Mouse (Mus musculus) frontal cortex, postnatal 14 days (tissue): ENCODE results near the gene Dennd6a.

Experiments
- DNase-seq, 2 experiments: peaks; one replicate each; pipeline ENCODE4 v3.0.0; 2022; ENCODE audit warnings: low spot score in 2 of 2

The Dennd6a gene

GRCm38 (mm10) chr14:26571951-26572675, 1.5 kb upstream of the Dennd6a start:
- DNase-seq, result no peak

GRCm38 (mm10) chr14:26576255-26576780, 2.7 kb downstream of the Dennd6a start:
- DNase-seq, result no peak

GRCm38 (mm10) chr14:26578791-26579191, 5.1 kb downstream of the Dennd6a start:
- no peak for DNase-seq

- peak; percentile 67 to 68 for DNase-seq
Observed at GRCm38 (mm10) chr14:26579346-26580343, 6.0 kb downstream of the Dennd6a start.

- no peak for DNase-seq
Observed at GRCm38 (mm10) chr14:26583645-26584044, 10.0 kb downstream of the Dennd6a start.

GRCm38 (mm10) chr14:26587116-26587515, 13.5 kb downstream of the Dennd6a start:
- DNase-seq, result no peak

- DNase-seq, result no peak
Observed at GRCm38 (mm10) chr14:26591353-26591752, 17.7 kb downstream of the Dennd6a start.

- DNase-seq, result no peak
Observed at GRCm38 (mm10) chr14:26593281-26593895, 19.7 kb downstream of the Dennd6a start.

GRCm38 (mm10) chr14:26595167-26595566, 21.5 kb downstream of the Dennd6a start:
- no peak for DNase-seq

- no peak for DNase-seq
Observed at GRCm38 (mm10) chr14:26595695-26596365, 22.2 kb downstream of the Dennd6a start.

GRCm38 (mm10) chr14:26605354-26605753, 31.7 kb downstream of the Dennd6a start:
- DNase-seq, result no peak

GRCm38 (mm10) chr14:26609674-26610073, 36.0 kb downstream of the Dennd6a start:
- no peak for DNase-seq

- DNase-seq, result no peak
Observed at GRCm38 (mm10) chr14:26610689-26611088, 37.0 kb downstream of the Dennd6a start.

GRCm38 (mm10) chr14:26625301-26625700, 51.6 kb downstream of the Dennd6a start:
- no peak for DNase-seq

- DNase-seq, result no peak
Observed at GRCm38 (mm10) chr14:26626605-26627140, 53.0 kb downstream of the Dennd6a start.

- DNase-seq, result peak; percentile 10 to 18
Observed at GRCm38 (mm10) chr14:26637025-26637850, 63.6 kb downstream of the Dennd6a start.

GRCm38 (mm10) chr14:26637851-26638707, 64.4 kb downstream of the Dennd6a start, which contains the start of gene Arf4:
TSS of gene Arf4 (plus strand) at chr14:26638074.
- DNase-seq, result peak; percentile 97 to 98

- DNase-seq, result peak in 1 of 2 experiments; percentile 33
Observed at GRCm38 (mm10) chr14:26638708-26639084, 65.0 kb downstream of the Dennd6a start.

GRCm38 (mm10) chr14:26639251-26639650, 65.6 kb downstream of the Dennd6a start:
- no peak for DNase-seq
